Mouse (Mus musculus): ENCODE measurements at regions not wholly inside any gene's neighbourhood (a gene's known extent, or its start where the extent isn't known, plus 50 kb on each side); places are given as distances from the start of the nearest gene placed in this dataset.

GRCm38 (mm10) chr3:81379362-81379761 is 343.1 kb downstream of the Pdgfc start:
- 82% methylated on average over 1 of the region's 1 CpGs for WGBS
- Histone ChIP-seq H3K27ac (no peak overlapping the region), H3K4me3 (ENCODE audit: low read length) (no peak overlapping the region), H3K4me1 (ENCODE audit: insufficient read depth, low read length) (no peaks in the 10 kb centered on the region), H3K9ac (replicated peaks; ENCODE audit: low read length) (no peak overlapping the region), H3K4me2 (ENCODE audit: low read depth, low read length) (no peak overlapping the region), H3K36me3 (ENCODE audit: insufficient read depth, low read length) (no peaks in the 10 kb centered on the region), H3K27me3 (ENCODE audit: insufficient read depth, low read length) (no peaks in the 10 kb centered on the region), H3K9me3 (ENCODE audit: low read length) (no peaks in the 10 kb centered on the region)
- no peak for ATAC-seq
- DNase-seq (ENCODE audit: low spot score): no peak
- TF ChIP-seq CTCF (IDR thresholded peaks at IDR 0.05; ENCODE audit: low read depth): no peak

GRCm38 (mm10) chr3:81386931-81387330 is 350.7 kb downstream of the Pdgfc start:
- no peak for DNase-seq (ENCODE audit: low spot score)
- TF ChIP-seq CTCF (IDR thresholded peaks at IDR 0.05; ENCODE audit: low read depth): no peak
- no peak overlapping the region for H3K4me2 ChIP-seq (ENCODE audit: low read depth, low read length)
- WGBS: 86% methylated on average over 14 of the region's 14 CpGs
- no peaks in the 10 kb centered on the region for H3K36me3 ChIP-seq (ENCODE audit: insufficient read depth, low read length)
- no peaks in the 10 kb centered on the region for H3K9me3 ChIP-seq (ENCODE audit: low read length)
- no peak overlapping the region for H3K27ac ChIP-seq
- no peak overlapping the region for H3K4me3 ChIP-seq (ENCODE audit: low read length)
- H3K4me1 ChIP-seq (ENCODE audit: insufficient read depth, low read length): no peaks in the 10 kb centered on the region
- ATAC-seq: no peak
- no peak overlapping the region for H3K9ac ChIP-seq (replicated peaks; ENCODE audit: low read length)
- H3K27me3 ChIP-seq (ENCODE audit: insufficient read depth, low read length): no peaks in the 10 kb centered on the region

GRCm38 (mm10) chr3:81387634-81388033 is 351.4 kb downstream of the Pdgfc start:
- DNase-seq (ENCODE audit: low spot score) (no peak), ATAC-seq (no peak)
- no peaks in the 10 kb centered on the region for H3K9me3 ChIP-seq (ENCODE audit: low read length)
- 77% methylated on average over 4 of the region's 4 CpGs for WGBS
- no peak overlapping the region for H3K4me3 ChIP-seq (ENCODE audit: low read length)
- no peak for TF ChIP-seq CTCF (IDR thresholded peaks at IDR 0.05; ENCODE audit: low read depth)
- no peaks in the 10 kb centered on the region for H3K4me1 ChIP-seq (ENCODE audit: insufficient read depth, low read length)
- no peak overlapping the region for H3K27ac ChIP-seq
- no peaks in the 10 kb centered on the region for H3K27me3 ChIP-seq (ENCODE audit: insufficient read depth, low read length)
- no peak overlapping the region for H3K9ac ChIP-seq (replicated peaks; ENCODE audit: low read length)
- H3K4me2 ChIP-seq (ENCODE audit: low read depth, low read length): no peak overlapping the region
- no peaks in the 10 kb centered on the region for H3K36me3 ChIP-seq (ENCODE audit: insufficient read depth, low read length)

GRCm38 (mm10) chr3:81397212-81397611 is 361.0 kb downstream of the Pdgfc start:
- no peaks in the 10 kb centered on the region for H3K36me3 ChIP-seq (ENCODE audit: insufficient read depth, low read length)
- H3K4me2 ChIP-seq (ENCODE audit: low read depth, low read length): no peak overlapping the region
- WGBS: 76% methylated on average over 1 of the region's 1 CpGs
- TF ChIP-seq CTCF (IDR thresholded peaks at IDR 0.05; ENCODE audit: low read depth): no peak
- H3K4me1 ChIP-seq (ENCODE audit: insufficient read depth, low read length): no peaks in the 10 kb centered on the region
- no peak overlapping the region for H3K9ac ChIP-seq (replicated peaks; ENCODE audit: low read length)
- H3K27ac ChIP-seq: no peak overlapping the region
- no peak for DNase-seq (ENCODE audit: low spot score)
- H3K27me3 ChIP-seq (ENCODE audit: insufficient read depth, low read length): no peaks in the 10 kb centered on the region
- no peak for ATAC-seq
- no peaks in the 10 kb centered on the region for H3K9me3 ChIP-seq (ENCODE audit: low read length)
- no peak overlapping the region for H3K4me3 ChIP-seq (ENCODE audit: low read length)

- H3K9me3 ChIP-seq (ENCODE audit: low read length): no peaks in the 10 kb centered on the region
- H3K36me3 ChIP-seq (ENCODE audit: insufficient read depth, low read length): no peaks in the 10 kb centered on the region
- no peak overlapping the region for H3K9ac ChIP-seq (replicated peaks; ENCODE audit: low read length)
- H3K27ac ChIP-seq: no peak overlapping the region
- WGBS: 83% methylated on average over 1 of the region's 1 CpGs
- H3K27me3 ChIP-seq (ENCODE audit: insufficient read depth, low read length): no peaks in the 10 kb centered on the region
- H3K4me2 ChIP-seq (ENCODE audit: low read depth, low read length): no peak overlapping the region
- TF ChIP-seq CTCF (IDR thresholded peaks at IDR 0.05; ENCODE audit: low read depth): no peak
- no peak for ATAC-seq
- H3K4me1 ChIP-seq (ENCODE audit: insufficient read depth, low read length): no peaks in the 10 kb centered on the region
- DNase-seq (ENCODE audit: low spot score): no peak
- H3K4me3 ChIP-seq (ENCODE audit: low read length): no peak overlapping the region
Observed at GRCm38 (mm10) chr3:81401028-81401427, 364.8 kb downstream of the Pdgfc start.

- DNase-seq (ENCODE audit: low spot score) (no peak), ATAC-seq (no peak)
- no peaks in the 10 kb centered on the region for H3K9me3 ChIP-seq (ENCODE audit: low read length)
- H3K4me3 ChIP-seq (ENCODE audit: low read length): no peak overlapping the region
- WGBS: 74% methylated on average over 1 of the region's 1 CpGs
- no peaks in the 10 kb centered on the region for H3K36me3 ChIP-seq (ENCODE audit: insufficient read depth, low read length)
- no peak overlapping the region for H3K27ac ChIP-seq
- no peak overlapping the region for H3K9ac ChIP-seq (replicated peaks; ENCODE audit: low read length)
- no peak overlapping the region for H3K4me2 ChIP-seq (ENCODE audit: low read depth, low read length)
- H3K27me3 ChIP-seq (ENCODE audit: insufficient read depth, low read length): no peaks in the 10 kb centered on the region
- TF ChIP-seq CTCF (IDR thresholded peaks at IDR 0.05; ENCODE audit: low read depth): no peak
- H3K4me1 ChIP-seq (ENCODE audit: insufficient read depth, low read length): no peaks in the 10 kb centered on the region
Observed at GRCm38 (mm10) chr3:81408914-81409313, 372.7 kb downstream of the Pdgfc start.

GRCm38 (mm10) chr3:81421875-81422274 is 385.7 kb downstream of the Pdgfc start:
- no peaks in the 10 kb centered on the region for H3K9me3 ChIP-seq (ENCODE audit: low read length)
- ATAC-seq: no peak
- no peaks in the 10 kb centered on the region for H3K36me3 ChIP-seq (ENCODE audit: insufficient read depth, low read length)
- H3K27me3 ChIP-seq (ENCODE audit: insufficient read depth, low read length): no peaks in the 10 kb centered on the region
- no peak overlapping the region for H3K4me2 ChIP-seq (ENCODE audit: low read depth, low read length)
- no peak overlapping the region for H3K9ac ChIP-seq (replicated peaks; ENCODE audit: low read length)
- 52% methylated on average over 1 of the region's 1 CpGs for WGBS
- H3K4me3 ChIP-seq (ENCODE audit: low read length): no peak overlapping the region
- no peak for DNase-seq (ENCODE audit: low spot score)
- TF ChIP-seq CTCF (IDR thresholded peaks at IDR 0.05; ENCODE audit: low read depth): no peak
- no peaks in the 10 kb centered on the region for H3K4me1 ChIP-seq (ENCODE audit: insufficient read depth, low read length)
- H3K27ac ChIP-seq: no peak overlapping the region
